Mouse (Mus musculus) kidney, embryonic 14.5 days (tissue): ENCODE measurements around the gene Fancg. TPM values are rescaled to one million over a fixed set of nuclear protein-coding genes. Genes with fewer than 3 reads are reported as not detected.

Experiments used
- ATAC-seq: fragments of 200-750 bp; cut with Nextera tagmentation; 2 replicates; pipeline ENCODE4 v1.8.0; 2017; ENCODE audit warnings: moderate number of reproducible peaks, mild to moderate bottlenecking, moderate TSS enrichment, moderate library complexity; ENCODE audit not compliant: low FRiP score, low TSS enrichment
- H3K27ac ChIP-seq: fragments of 300-500 bp; sonication (generic); 2 replicates; pipeline ENCODE4 v1.5.1; 2014; ENCODE audit warnings: low read depth, mild to moderate bottlenecking, low read length, moderate library complexity, mixed read lengths
- H3K27me3 ChIP-seq: fragments of 300-500 bp; sonication (generic); 2 replicates; pipeline ENCODE4 v1.6.1; 2014; ENCODE audit warnings: mild to moderate bottlenecking, low read length; ENCODE audit not compliant: control insufficient read depth, insufficient read depth
- H3K36me3 ChIP-seq: fragments of 300-500 bp; sonication (generic); 2 replicates; pipeline ENCODE4 v1.6.1; 2014; ENCODE audit warnings: low read length, mixed read lengths; ENCODE audit not compliant: control insufficient read depth, insufficient read depth
- H3K4me1 ChIP-seq: fragments of 300-500 bp; sonication (generic); 2 replicates; pipeline ENCODE4 v1.6.1; 2014; ENCODE audit warnings: low read length, mixed read lengths; ENCODE audit not compliant: control insufficient read depth, insufficient read depth
- H3K4me2 ChIP-seq: fragments of 300-500 bp; sonication (generic); replicated peaks from 2 replicates; pipeline ENCODE4 v1.6.1; 2014; ENCODE audit warnings: low read depth, mild to moderate bottlenecking, low read length
- H3K4me3 ChIP-seq: fragments of 300-500 bp; sonication (generic); 2 replicates; pipeline ENCODE4 v1.5.1; 2014; ENCODE audit warnings: mild to moderate bottlenecking, low read length
- H3K9ac ChIP-seq: fragments of 300-500 bp; sonication (generic); 2 replicates; pipeline ENCODE4 v1.6.1; 2014; ENCODE audit warnings: low read depth, mild to moderate bottlenecking, low read length, moderate library complexity
- H3K9me3 ChIP-seq: fragments of 300-500 bp; sonication (generic); 2 replicates; pipeline ENCODE4 v1.6.1; 2016; ENCODE audit warnings: low read length; ENCODE audit not compliant: control insufficient read depth
- WGBS: fragments of 180-500 bp; shearing (Covaris S2); extraction: QIAGEN DNeasy Blood & Tissue Kit; methylation state at CpG from one replicate; pipeline ENCODE4 v1.1.7; 2014; 5-methylcytosine and 5-hydroxymethylcytosine counted together
- polyA plus RNA-seq: library from polyadenylated mRNA; unstranded; fragments of >200 nt; fragmentation: Nextera tagmentation; extraction: Ambion mirVana; gene quantifications from 2 replicates; pipeline ENCODE4 v1.2.1, GENCODE M21; 2014

Gene Fancg
- polyA plus RNA-seq, 1 experiment from 2014 or later: 16.9 TPM

DNA sequence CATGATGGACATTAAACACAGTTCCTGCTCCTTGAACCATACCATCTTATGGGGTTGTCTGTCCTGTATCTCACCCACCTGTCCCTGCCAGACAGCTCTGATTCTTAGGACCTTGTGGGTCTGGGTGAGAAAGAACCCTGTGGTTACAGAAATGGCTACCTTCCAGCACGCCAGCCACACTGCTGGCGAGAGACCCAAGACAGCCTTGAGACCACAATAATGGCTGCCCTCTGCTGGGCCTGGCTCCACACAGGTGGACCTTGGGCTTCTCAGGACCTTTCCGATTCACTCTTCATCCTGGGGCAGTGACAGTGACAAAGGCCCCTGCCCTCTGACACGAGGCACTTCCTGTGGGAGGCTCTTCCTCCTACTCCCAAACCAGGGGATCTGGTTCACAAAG, 50.9 kb downstream of the Fancg start:
- no peak overlapping the region for H3K4me2 ChIP-seq
- no peaks in the 10 kb centered on the region for H3K4me1 ChIP-seq
- no peak for ATAC-seq
- no peaks in the 10 kb centered on the region for H3K9me3 ChIP-seq
- peaks cover 15% of the 10 kb centered on the region for H3K36me3 ChIP-seq
- H3K9ac ChIP-seq: no peak overlapping the region
- H3K4me3 ChIP-seq: no peak overlapping the region
- no peaks in the 10 kb centered on the region for H3K27me3 ChIP-seq
- no peak overlapping the region for H3K27ac ChIP-seq
- WGBS: 58% methylated on average over 4 of the region's 4 CpGs

DNA sequence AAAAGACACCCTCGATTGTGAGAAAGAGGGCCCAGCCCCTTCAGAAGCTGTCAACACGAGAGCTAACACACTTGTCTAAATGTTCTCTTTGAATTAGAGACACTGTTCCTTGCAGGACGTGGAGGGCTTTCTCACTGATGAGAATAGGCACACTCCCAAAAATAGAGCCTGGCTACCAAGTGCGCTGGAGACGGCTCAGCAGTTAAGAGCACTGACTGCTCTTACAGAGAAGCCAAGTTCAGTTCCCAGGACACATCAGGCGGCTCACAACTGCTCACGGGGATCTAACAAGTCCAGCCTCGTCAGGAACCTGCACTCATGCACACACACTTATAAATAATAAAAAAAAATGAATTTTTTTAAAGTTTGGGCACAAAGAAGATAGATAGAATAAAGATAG, 51.4 kb downstream of the Fancg start:
- Histone ChIP-seq H3K9me3 (no peaks in the 10 kb centered on the region), H3K9ac (no peak overlapping the region), H3K4me3 (no peak overlapping the region), H3K4me2 (no peak overlapping the region), H3K27me3 (no peaks in the 10 kb centered on the region), H3K27ac (no peak overlapping the region), H3K36me3 (peaks cover 15% of the 10 kb centered on the region), H3K4me1 (no peaks in the 10 kb centered on the region)
- WGBS: 71% methylated on average over 8 of the region's 8 CpGs
- ATAC-seq: no peak

DNA sequence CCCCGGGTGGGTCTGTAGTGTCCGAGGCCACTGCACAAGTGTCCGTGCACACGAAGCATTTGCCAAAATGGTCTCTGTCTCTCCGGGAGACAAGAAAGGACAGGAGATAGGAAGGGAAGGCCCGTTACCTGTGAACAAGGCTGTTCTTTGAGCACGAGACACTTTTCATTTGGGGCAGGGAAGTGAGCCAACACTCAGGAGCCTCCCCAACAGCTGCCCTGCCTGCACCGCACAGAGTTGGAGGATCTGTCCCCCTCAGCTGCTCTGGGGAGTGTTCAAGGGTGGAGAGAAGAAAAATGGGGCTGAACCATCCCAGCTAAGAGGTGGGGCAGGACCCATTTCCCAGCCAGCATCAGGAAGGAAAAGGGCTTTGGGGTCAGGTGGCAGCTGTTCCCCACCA, 52.3 kb downstream of the Fancg start:
- Histone ChIP-seq H3K36me3 (peaks cover 15% of the 10 kb centered on the region), H3K9me3 (no peaks in the 10 kb centered on the region), H3K9ac (no peak overlapping the region), H3K27ac (no peak overlapping the region), H3K4me2 (no peak overlapping the region), H3K27me3 (no peaks in the 10 kb centered on the region), H3K4me1 (no peaks in the 10 kb centered on the region), H3K4me3 (no peak overlapping the region)
- 95% methylated on average over 8 of the region's 8 CpGs for WGBS
- ATAC-seq: no peak

DNA sequence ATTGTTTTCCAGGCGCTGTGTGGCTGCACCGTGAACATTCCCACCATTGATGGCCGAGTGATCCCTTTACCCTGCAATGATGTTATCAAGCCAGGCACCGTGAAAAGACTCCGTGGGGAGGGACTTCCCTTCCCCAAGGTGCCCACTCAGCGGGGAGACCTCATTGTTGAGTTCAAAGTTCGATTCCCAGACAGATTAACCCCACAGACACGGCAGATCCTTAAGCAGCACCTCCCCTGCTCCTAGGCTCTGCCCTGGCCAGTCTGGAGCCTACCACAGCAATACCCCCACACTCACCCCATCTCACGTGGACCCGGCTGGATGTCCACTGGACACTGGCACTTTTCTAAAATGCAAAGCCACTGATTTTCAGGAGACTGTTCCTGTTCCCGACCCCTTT, 53.0 kb downstream of the Fancg start:
- WGBS: 68% methylated on average over 11 of the region's 11 CpGs
- H3K36me3 ChIP-seq: peaks cover 15% of the 10 kb centered on the region
- no peaks in the 10 kb centered on the region for H3K9me3 ChIP-seq
- no peaks in the 10 kb centered on the region for H3K4me1 ChIP-seq
- no peak for ATAC-seq
- H3K27me3 ChIP-seq: no peaks in the 10 kb centered on the region
- H3K9ac ChIP-seq: no peak overlapping the region
- H3K27ac ChIP-seq: no peak overlapping the region
- no peak overlapping the region for H3K4me3 ChIP-seq
- H3K4me2 ChIP-seq: no peak overlapping the region

DNA sequence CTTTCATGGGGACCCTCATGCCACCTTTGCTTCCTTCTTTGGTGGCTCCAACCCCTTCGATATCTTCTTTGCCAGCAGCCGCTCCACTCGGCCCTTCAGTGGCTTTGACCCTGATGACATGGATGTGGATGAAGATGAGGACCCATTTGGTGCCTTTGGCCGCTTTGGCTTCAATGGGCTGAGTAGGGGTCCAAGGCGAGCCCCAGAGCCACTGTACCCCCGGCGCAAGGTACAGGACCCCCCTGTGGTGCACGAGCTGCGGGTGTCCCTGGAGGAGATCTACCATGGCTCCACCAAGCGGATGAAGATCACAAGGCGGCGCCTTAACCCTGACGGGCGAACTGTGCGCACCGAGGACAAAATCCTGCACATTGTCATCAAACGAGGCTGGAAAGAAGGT, 53.7 kb downstream of the Fancg start:
- no peak overlapping the region for H3K9ac ChIP-seq
- no peak overlapping the region for H3K4me2 ChIP-seq
- 94% methylated on average over 17 of the region's 17 CpGs for WGBS
- peaks cover 15% of the 10 kb centered on the region for H3K36me3 ChIP-seq
- no peaks in the 10 kb centered on the region for H3K9me3 ChIP-seq
- no peak overlapping the region for H3K27ac ChIP-seq
- no peak overlapping the region for H3K4me3 ChIP-seq
- no peak for ATAC-seq
- H3K4me1 ChIP-seq: 0 out of 2 replicates have a peak, but pooled peaks cover 4% of the 10 kb centered on the region
- no peaks in the 10 kb centered on the region for H3K27me3 ChIP-seq

DNA sequence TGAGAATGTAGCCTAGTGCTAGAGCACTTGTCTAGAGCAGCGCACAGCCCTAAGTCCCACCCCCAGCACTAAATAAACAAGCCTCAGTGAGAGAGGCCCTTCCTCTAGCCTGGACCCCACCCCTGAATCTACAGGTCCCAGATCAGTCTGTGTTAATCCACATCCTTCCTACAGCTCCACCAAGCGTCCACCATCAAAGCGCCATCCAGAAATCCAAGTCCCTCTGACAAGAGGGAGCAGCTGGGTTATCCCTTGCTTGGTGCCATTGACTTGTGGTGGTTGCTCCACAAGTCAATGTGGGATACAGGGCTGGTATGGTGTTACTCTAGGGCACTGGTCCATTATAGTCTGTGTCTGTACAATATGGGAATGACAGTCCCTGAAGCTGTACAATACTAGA, 55.1 kb downstream of the Fancg start:
- no peak overlapping the region for H3K27ac ChIP-seq

DNA sequence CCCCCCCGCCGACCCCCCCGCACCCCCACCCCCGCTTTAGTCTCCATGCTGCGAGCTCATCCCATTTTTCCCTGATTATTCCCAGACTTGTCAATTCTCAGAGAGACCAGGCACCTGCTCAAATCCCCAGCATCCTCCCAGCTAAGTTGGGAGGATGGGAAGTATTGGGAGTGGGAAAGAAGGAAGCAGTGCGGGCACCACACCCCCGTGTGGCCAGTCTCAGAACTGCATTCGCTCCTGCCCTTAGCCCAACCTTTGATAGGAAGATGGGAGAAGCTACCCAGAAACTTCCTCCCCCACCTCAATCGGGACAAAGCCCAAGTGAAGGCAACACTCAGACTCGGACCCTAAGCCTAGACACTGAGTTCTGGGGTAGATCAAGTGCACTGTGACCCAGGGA, 56.0 kb downstream of the Fancg start:
- Histone ChIP-seq H3K36me3 (peaks cover 15% of the 10 kb centered on the region), H3K9me3 (no peaks in the 10 kb centered on the region), H3K4me3 (no peak overlapping the region), H3K4me1 (peaks cover 10% of the 10 kb centered on the region; the same call in 1 of the 2 replicates), H3K9ac (no peak overlapping the region), H3K27me3 (no peaks in the 10 kb centered on the region), H3K27ac (no peak overlapping the region), H3K4me2 (no peak overlapping the region)
- 6% methylated on average over 10 of the region's 10 CpGs for WGBS
- no peak for ATAC-seq

More for the DNA sequence above, 55.1 kb downstream of the Fancg start:
- no peak for ATAC-seq
- H3K4me2 ChIP-seq: no peak overlapping the region
- H3K9ac ChIP-seq: no peak overlapping the region
- no peak overlapping the region for H3K4me3 ChIP-seq
- WGBS: 94% methylated on average over 3 of the region's 3 CpGs
- H3K36me3 ChIP-seq: peaks cover 15% of the 10 kb centered on the region
- H3K4me1 ChIP-seq: peaks cover 9% of the 10 kb centered on the region; the same call in 1 of the 2 replicates
- no peaks in the 10 kb centered on the region for H3K27me3 ChIP-seq
- H3K9me3 ChIP-seq: no peaks in the 10 kb centered on the region

DNA sequence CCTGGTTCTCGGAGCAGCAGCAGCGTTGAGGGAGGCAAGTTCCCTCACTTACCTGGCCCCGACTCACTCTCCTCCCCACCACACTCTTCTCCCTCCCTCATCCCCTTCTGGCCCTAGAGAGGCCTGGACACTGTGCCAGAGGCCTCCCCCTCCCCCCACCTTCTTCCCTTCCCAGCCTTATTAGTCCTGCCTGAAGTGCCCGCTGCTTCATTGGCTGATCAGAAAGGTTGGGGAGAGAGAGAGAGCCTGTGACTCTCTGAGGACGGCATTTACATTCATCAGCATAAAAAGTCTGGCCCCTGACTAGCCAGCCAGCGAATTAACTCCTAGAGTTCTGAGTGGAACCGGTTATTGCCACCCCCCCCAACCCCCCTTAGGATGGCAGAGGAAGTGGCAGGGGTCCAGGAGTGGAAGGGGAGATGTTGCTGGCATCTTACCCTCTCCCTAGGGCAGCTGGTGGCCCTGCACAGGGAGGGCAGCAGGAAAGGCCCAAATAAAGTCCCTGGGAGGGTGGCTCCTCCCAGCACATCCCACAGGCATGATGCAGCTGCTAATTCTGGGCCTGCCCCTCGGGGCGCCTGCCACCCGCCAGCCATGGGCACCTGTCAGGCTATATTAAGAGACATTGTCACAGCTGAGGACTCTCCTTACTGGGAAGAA, 56.7 kb downstream of the Fancg start:
- no peak overlapping the region for H3K9ac ChIP-seq
- 25% methylated on average over 10 of the region's 10 CpGs for WGBS

DNA sequence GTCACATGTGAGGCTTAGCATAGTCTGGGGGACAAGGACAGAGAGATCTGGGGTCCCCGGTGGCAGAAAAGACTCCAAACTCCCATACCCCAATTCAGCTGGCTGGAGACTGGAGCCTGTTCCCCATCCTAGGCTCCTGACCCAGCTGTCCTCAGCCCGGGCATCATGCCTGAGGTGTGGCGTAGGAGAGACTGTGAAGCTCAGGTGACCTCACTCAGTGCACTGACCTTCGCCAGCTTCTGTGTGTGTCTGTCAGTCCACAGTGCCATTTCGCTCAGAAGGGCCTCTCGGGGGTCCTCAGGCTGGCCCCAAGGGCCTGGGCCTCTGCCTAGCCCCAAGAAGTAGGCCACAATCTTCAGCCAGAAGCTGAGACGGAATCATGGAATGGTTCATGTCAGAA, 57.7 kb downstream of the Fancg start:
- Histone ChIP-seq H3K9me3 (no peaks in the 10 kb centered on the region), H3K36me3 (peaks cover 10% of the 10 kb centered on the region), H3K9ac (no peak overlapping the region), H3K27ac (no peak overlapping the region), H3K4me3 (no peak overlapping the region), H3K4me1 (peaks cover 17% of the 10 kb centered on the region; the same call in 1 of the 2 replicates), H3K27me3 (no peaks in the 10 kb centered on the region), H3K4me2 (no peak overlapping the region)
- WGBS: 76% methylated on average over 7 of the region's 7 CpGs
- no peak for ATAC-seq

More for the DNA sequence above, 56.7 kb downstream of the Fancg start:
- Histone ChIP-seq H3K4me2 (no peak overlapping the region), H3K4me3 (no peak overlapping the region), H3K27me3 (no peaks in the 10 kb centered on the region), H3K27ac (no peak overlapping the region), H3K4me1 (peaks cover 17% of the 10 kb centered on the region; the same call in 1 of the 2 replicates), H3K36me3 (peaks cover 15% of the 10 kb centered on the region), H3K9me3 (no peaks in the 10 kb centered on the region)
- ATAC-seq: no peak
